Mouse (Mus musculus) heart, embryonic 13.5 days (tissue): Measurements from ENCODE around the gene Vmn1r81. TPM values are rescaled to one million over a fixed set of nuclear protein-coding genes. Genes with fewer than 3 reads are reported as not detected.

Experiments used
- ATAC-seq: fragments of 200-750 bp; cut with Nextera tagmentation; 2 replicates; pipeline ENCODE4 v1.8.0; 2017; ENCODE audit warnings: moderate TSS enrichment; ENCODE audit not compliant: insufficient number of reproducible peaks, low FRiP score, low TSS enrichment; ENCODE audit errors: extremely low read depth
- H3K27ac ChIP-seq: fragments of 300-500 bp; sonication (generic); replicated peaks from 2 replicates; pipeline ENCODE4 v1.5.1; 2015; ENCODE audit warnings: moderate library complexity, mild to moderate bottlenecking, inconsistent platforms
- H3K27me3 ChIP-seq: fragments of 300-500 bp; sonication (generic); replicated peaks from 2 replicates; pipeline ENCODE4 v1.6.1; 2015; ENCODE audit warnings: mild to moderate bottlenecking, inconsistent platforms
- H3K36me3 ChIP-seq: fragments of 300-500 bp; sonication (generic); 2 replicates; pipeline ENCODE4 v1.6.1; 2015; ENCODE audit warnings: mild to moderate bottlenecking, inconsistent platforms
- H3K4me1 ChIP-seq: fragments of 300-500 bp; sonication (generic); 2 replicates; pipeline ENCODE4 v1.6.1; 2015; ENCODE audit warnings: inconsistent platforms
- H3K4me2 ChIP-seq: fragments of 300-500 bp; sonication (generic); 2 replicates; pipeline ENCODE4 v1.6.1; 2015; ENCODE audit warnings: inconsistent platforms, mild to moderate bottlenecking, moderate library complexity
- H3K4me3 ChIP-seq: fragments of 300-500 bp; sonication (generic); 2 replicates; pipeline ENCODE4 v1.5.1; 2015; ENCODE audit warnings: moderate library complexity, mild to moderate bottlenecking, inconsistent platforms
- H3K9ac ChIP-seq: fragments of 300-500 bp; sonication (generic); 2 replicates; pipeline ENCODE4 v1.6.1; 2015; ENCODE audit warnings: inconsistent platforms, mild to moderate bottlenecking, moderate library complexity
- H3K9me3 ChIP-seq: fragments of 300-500 bp; sonication (generic); 2 replicates; pipeline ENCODE4 v1.6.1; 2016; ENCODE audit warnings: inconsistent platforms
- WGBS: fragments of 180-500 bp; shearing (Covaris S2); methylation state at CpG from one replicate; pipeline ENCODE4 v1.1.7; 2015; ENCODE audit warnings: mixed read lengths; 5-methylcytosine and 5-hydroxymethylcytosine counted together
- polyA plus RNA-seq: library from polyadenylated mRNA; unstranded; fragments of >200 nt; fragmentation: Nextera tagmentation; extraction: Ambion mirVana; gene quantifications from 2 replicates; pipeline ENCODE4 v1.2.1, GENCODE M21; 2015

Vmn1r81 gene
- polyA plus RNA-seq, result not detected in 2 replicates

DNA sequence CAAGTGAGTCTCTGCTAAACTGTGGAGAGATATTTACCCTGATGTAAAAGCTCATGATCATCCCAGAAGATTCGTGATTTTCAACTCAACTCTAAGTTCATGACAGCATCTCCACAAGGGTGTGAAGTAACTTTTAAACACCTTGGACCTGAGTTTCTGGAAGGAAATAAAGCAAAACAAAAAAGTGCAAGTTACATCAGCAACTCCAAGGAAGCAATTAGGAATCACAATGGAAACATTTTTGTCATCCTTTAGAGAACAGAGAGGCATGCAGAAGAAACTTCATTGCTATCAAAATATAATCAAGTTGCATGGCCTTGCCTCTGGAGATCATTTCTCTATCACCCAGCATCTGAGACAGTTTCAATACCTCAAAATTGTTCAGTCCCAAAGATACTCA lies at the start of gene Vmn1r81:
Gene Vmn1r81, minus strand, starts transcription at position 101 of the 400 bp plus-strand sequence.
- ATAC-seq, result no peak
- Histone ChIP-seq H3K4me3 (no peak within 1 kb of the TSS), H3K27ac (no peak within 1 kb of the TSS), H3K36me3 (no peaks in the 10 kb centered on the region), H3K4me2 (no peak within 1 kb of the TSS), H3K9ac (no peak within 1 kb of the TSS), H3K9me3 (peaks cover 21% of the 10 kb centered on the region; the same call in 1 of the 2 replicates), H3K4me1 (no peaks in the 10 kb centered on the region), H3K27me3 (no peaks in the 10 kb centered on the region)
- 55% methylated on average over 1 of the region's 1 CpGs for WGBS

DNA sequence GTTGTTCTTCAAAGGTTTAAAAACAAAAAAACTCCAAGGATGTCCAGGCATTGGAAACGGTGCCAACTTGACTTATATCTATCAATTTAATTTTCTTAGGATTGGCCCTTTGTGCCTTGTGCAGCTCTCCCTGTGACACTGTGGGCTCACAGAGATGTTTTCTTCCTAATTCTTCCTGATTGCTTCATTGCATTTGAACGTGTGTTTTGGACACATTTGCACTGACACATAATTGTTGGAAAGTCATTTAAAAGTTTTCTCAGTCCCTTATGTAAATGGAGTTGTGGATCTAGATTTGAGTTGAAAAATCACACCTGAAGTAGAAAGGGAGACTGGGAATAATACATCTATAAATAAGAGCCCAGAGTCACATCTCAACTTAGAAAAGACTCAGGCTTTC lies 32.1 kb upstream of the Vmn1r81 start, which contains the start of gene Vmn1r82:
Gene Vmn1r82, plus strand, starts transcription at position 301 of the 400 bp plus-strand sequence.
- Histone ChIP-seq H3K4me3 (no peak within 1 kb of the TSS), H3K4me1 (no peaks in the 10 kb centered on the region), H3K4me2 (no peak within 1 kb of the TSS), H3K36me3 (no peaks in the 10 kb centered on the region), H3K9me3 (peaks cover 30% of the 10 kb centered on the region), H3K27ac (no peak within 1 kb of the TSS), H3K27me3 (no peaks in the 10 kb centered on the region), H3K9ac (no peak within 1 kb of the TSS)
- 47% methylated on average over 2 of the region's 2 CpGs for WGBS
- ATAC-seq, result no peak

DNA sequence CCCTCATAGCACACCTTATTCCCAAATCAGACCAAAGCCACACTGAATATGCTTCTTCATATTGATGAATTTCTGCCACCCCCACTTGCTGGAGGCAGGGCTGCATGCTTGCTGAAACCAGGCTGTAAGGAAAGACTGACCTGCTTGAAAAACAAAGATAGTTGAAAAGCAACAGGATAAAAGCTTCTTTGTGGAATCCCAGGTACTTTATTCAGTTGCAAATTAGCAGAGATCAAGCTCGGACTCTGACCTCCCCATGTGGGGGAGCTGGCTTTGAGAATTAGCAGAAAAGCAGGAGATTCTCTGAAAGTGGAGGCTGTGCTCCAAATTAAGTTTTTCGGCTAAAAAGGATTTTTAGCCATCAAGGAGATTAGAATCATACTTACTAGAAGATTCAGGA lies 63.9 kb downstream of the Vmn1r81 start:
- H3K4me3 ChIP-seq, result no peak overlapping the region
- no peak for ATAC-seq
- WGBS, result 52% methylated on average over 2 of the region's 2 CpGs

More for the DNA sequence above, 63.9 kb downstream of the Vmn1r81 start:
- H3K9me3 ChIP-seq, result peaks cover 20% of the 10 kb centered on the region
- no peaks in the 10 kb centered on the region for H3K4me1 ChIP-seq
- H3K4me2 ChIP-seq, result no peak overlapping the region
- no peak overlapping the region for H3K27ac ChIP-seq
- no peaks in the 10 kb centered on the region for H3K36me3 ChIP-seq
- no peaks in the 10 kb centered on the region for H3K27me3 ChIP-seq
- no peak overlapping the region for H3K9ac ChIP-seq

Other genes with a start within 250 kb of the Vmn1r81 start
- gene Vmn1r77, start 231.5 kb downstream of the Vmn1r81 start, polyA plus RNA-seq, result not detected in 2 replicates
- not detected in 2 replicates for gene Vmn1r78, start 118.0 kb downstream of the Vmn1r81 start, polyA plus RNA-seq
- gene Vmn1r79, start 97.0 kb downstream of the Vmn1r81 start, polyA plus RNA-seq, result not detected in 2 replicates
- not detected in 2 replicates for gene Vmn1r80, start 79.0 kb downstream of the Vmn1r81 start, polyA plus RNA-seq
- not detected in 2 replicates for gene Vmn1r82, start 32.2 kb upstream of the Vmn1r81 start, polyA plus RNA-seq
- not detected in 2 replicates for gene Vmn1r83, start 61.2 kb upstream of the Vmn1r81 start, polyA plus RNA-seq
- gene Vmn1r84, start 101.0 kb upstream of the Vmn1r81 start, polyA plus RNA-seq, result not detected in 2 replicates
- gene Zfp551, start 154.5 kb upstream of the Vmn1r81 start, polyA plus RNA-seq, result 2.4 and 2.9 TPM in 2 replicates
- 13.2 and 13.9 TPM in 2 replicates for gene Zfp606, start 210.0 kb upstream of the Vmn1r81 start, polyA plus RNA-seq
- not detected in 2 replicates for gene 2900092C05Rik, start 244.2 kb upstream of the Vmn1r81 start, polyA plus RNA-seq